Mouse (Mus musculus): ENCODE data around the gene Rflna.

Rflna gene

DNA sequence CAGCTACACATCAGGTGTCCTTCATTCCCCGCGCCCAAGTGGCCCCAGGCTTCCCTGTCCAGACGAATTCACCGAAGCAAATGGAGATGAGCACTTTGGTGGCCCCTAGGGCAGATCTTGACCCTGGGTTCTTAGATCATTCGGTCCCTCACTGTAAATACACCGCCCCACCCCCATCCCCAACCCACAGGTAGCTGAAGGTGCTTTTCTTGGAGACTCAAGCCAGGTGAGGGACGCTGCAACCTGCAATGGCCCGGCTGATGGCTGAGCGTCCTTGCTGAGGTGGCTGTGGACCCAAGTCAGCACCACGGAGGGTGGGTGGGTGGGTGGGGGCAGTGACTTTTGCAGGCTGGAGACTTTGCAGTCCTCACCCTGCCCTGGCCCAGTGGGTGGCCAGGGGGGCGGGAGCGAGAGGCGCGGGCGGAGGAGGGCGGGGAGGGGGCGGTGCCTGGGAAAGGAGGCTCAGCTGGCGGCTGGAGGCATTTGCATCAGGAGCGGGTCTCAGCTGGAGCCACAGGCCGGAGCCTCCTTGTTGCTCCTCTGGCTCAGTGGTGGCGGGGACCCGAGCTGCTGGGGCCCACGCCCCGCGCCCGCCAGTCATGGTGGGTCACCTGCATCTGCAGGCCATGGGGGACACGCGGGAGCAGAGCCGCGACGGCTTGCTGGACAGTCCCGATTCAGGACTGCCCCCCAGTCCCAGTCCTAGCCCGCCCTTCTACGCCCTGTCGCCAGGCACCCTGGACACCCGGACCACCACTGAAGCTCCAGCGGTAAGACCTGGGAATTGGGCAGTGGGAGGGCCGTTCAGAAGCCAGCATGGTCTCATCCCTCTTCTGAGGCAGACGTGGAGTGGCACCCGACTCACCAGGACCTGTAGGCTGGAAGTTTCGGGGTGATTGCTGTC is at the start of gene Rflna:
Rflna (plus strand) TSS at position 253 of the 904 bp plus-strand sequence.
- no peak for DNase-seq (ENCODE audit: low spot score in 2 of 2)

DNA sequence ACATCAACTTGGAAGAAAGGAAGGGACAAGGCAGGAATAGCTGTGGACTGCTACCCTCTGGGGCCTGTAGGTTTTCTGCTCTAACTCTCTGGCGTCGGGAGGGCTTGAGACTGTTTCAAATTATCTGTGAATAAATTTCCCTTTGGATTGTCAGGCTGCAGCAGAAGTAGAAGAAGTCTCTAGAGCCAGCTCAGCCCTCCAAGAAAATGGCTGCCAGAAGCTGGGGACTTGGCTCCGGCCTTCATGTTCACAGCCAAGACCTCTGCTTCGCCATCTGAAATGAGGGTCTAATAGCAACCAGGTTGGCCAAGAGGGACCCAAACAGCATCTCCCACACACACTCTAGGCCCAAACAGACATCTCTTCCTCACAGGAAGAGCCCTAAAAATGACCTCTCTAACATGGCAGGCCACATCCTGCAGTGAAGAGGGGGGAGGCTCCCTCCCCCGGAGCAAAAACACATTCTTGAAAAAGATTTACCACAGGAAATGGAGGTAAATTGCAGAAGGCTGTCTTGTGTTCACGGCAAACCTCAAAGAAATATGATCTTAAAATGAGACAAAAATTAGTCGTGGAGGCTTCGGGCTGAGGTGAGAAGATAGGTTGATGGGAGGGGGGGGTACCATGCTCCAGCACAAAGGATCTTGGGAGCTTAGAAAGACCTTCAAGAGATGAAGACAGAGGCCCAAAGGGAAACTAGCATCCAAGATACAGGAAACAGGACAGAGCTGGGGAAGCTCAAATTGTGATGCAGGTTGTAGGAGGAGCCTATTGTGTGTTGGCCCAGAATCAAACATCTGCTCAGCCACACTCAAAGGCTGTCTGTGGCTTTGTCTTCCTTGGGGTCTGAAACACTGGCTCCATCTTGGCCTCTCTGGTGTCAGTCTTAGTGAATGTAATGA is 48.4 kb upstream of the Rflna start:
- no peak for DNase-seq (ENCODE audit: low spot score in 2 of 2)

DNA sequence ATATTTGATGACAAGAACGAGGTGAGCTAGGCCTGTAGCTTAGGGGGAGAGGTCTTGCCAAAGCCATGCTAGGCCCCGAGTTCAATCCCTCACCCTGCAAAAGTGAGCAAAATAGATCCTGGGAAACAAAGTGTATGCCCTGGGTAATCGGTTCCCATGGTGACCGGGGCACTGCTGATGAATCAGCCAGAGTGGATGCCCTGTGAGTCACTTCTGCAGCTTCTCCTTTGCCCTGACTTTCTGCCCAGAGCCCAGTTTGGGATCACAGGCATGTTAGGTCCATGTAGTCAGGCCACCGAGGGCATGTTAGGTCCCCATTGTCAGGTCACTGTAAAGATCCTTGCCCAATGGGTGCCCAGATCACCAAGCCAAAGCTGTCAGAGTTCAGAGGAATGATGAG is 45.5 kb upstream of the Rflna start:
- DNase-seq (ENCODE audit: low spot score in 2 of 2) = no peak

- no peak for DNase-seq (ENCODE audit: low spot score in 2 of 2)
Observed at GRCm38 (mm10) chr5:124959099-124959498, 43.9 kb upstream of the Rflna start.

DNA sequence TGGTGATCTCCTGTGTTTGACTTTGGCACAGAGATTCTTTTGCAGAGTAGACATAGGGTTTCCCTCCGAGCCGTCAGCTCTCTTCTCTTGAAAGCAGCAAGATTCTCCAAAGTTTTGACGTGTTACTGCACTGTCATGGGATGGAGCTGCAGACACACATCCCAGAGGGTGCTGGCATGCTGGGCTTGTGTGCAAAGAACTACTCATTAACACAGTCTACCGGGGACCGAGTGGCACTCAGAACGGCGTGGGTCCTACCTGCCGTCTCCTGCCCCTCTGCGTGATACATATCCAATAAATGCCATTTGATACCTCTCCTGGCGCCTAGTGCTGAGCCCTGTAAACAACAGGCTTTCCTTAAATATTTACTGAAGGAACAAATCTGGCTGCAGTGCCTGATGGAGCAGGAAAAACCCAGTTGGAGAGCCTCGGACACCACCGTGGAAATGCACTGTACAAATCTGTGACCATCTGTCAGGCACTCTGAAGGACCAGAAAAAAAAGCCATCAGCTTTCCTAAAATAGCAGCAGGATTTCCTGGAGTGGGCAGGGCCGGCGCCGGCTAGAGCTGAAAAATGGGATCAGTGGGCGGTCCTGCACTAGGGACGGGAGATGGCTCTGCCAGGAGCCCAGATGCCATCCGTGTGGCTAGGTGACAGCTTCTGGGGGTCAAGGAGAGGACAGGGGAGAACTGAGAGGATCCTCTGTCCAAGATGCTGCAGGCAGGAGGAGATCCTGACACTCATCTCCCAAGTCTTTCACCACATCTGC is 42.7 kb upstream of the Rflna start:
- no peak for DNase-seq (ENCODE audit: low spot score in 2 of 2)

DNA sequence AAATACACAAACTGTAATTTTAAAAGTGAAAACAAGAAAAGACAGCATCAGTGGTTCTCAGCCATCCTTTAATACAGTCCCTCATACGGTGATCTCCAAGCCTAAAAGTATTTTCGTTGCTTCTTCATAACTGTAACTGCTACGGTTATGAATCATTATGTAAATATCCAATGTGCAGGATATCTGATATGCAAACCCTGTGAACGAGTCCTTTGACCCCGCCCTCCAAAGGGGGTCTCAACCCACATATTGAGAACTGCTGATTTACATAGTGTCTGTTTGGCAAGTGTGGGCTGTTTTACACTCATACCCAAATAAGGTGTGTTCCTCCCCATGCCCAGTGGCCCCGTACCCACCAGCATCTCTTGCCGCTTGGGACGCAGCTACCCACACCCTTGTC is 41.6 kb upstream of the Rflna start:
- DNase-seq (ENCODE audit: low spot score in 2 of 2) = no peak

GRCm38 (mm10) chr5:124962761-124963160 is 40.3 kb upstream of the Rflna start:
- no peak for DNase-seq (ENCODE audit: low spot score in 2 of 2)

DNA sequence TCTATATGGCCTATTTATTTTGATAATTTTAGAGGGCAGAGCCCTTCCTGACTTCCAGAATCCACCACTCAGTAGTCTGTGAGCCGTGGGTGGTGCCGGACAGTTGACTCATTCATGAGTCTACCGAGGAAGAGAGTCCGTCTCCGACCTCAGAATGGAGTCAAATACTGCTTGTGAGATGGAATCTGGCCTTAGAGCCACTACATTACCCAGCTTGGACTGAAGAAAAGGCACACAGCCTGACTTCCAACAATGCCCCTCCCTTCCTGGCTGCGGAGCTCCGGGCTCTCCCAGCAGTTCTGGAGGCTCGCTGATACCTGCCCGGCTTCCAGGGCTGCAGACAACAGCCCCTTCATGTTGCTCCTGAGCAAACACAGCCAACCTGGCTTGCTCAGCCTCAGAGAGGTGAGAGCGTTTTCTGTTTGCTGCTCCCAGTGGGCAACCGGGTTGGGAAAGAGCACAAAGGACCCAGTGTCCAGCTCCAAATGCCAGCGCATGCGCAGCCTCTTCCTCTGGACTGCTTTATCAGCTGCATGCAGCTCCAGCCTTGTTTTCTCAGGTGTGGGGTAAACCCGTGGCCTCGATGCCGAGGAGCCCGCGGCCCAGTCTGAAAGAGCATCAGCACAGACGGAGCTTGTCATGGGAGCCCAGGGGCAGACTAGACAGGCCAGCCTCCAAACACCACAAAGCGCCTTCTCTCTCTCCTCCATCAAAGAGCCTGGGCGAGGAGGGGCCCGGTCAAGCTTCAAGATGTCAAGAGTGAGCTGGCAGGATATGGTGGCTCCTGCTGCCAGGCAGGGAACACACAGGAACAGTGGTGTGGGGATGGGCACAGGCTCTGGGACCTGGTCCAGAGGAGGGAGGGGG is 39.0 kb upstream of the Rflna start:
- no peak for DNase-seq (ENCODE audit: low spot score in 2 of 2)

GRCm38 (mm10) chr5:124966622-124967332 is 36.2 kb upstream of the Rflna start:
- no peak for DNase-seq (ENCODE audit: low spot score in 2 of 2)

DNA sequence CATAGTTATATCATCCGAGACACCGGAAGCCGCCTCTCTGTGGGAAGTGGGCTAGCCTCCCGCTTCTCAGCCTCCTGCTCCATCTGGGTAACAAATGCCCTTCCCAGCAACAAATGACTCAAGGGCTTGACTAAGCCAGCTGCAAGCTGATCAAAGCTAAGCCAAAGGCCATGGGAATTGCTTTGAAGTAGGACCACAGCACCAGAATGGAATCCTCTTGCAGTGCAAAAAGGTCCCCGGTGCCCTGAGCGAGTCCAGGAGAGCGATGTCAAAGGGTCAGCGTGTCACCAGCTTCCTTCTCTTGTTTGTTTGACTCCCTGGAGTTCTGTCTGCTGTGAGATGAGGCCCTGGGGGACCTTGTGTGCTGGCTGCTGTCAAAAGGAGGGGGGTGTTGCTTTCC is 33.2 kb upstream of the Rflna start:
- DNase-seq (ENCODE audit: low spot score in 2 of 2) = no peak

- no peak for DNase-seq (ENCODE audit: low spot score in 2 of 2)
Observed at GRCm38 (mm10) chr5:124986222-124986621, 16.8 kb upstream of the Rflna start.

- DNase-seq (ENCODE audit: low spot score in 2 of 2) = no peak
Observed at GRCm38 (mm10) chr5:124986656-124987055, 16.4 kb upstream of the Rflna start.

DNA sequence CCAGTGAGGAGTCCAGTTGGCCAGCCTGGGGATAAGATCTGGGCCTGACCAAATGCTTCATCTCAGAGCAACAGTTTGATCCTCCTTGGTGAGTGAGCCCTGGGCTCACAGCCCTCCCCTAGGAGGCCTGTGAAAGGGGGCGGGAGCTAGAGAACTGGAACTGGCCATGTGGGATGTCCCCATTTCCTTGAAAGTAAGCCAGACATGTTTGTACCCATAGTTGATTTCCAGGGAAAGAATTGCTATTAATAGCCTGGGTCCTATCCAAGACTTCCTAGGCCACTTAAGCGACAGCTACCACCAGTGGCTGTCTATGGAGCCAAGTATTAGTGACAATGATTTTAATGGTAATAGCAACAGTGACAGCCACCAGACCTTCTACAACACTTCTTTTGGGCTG is 13.3 kb upstream of the Rflna start:
- no peak for DNase-seq (ENCODE audit: low spot score in 2 of 2)

- DNase-seq (ENCODE audit: low spot score in 2 of 2) = no peak
Observed at GRCm38 (mm10) chr5:124992323-124992722, 10.7 kb upstream of the Rflna start.

DNA sequence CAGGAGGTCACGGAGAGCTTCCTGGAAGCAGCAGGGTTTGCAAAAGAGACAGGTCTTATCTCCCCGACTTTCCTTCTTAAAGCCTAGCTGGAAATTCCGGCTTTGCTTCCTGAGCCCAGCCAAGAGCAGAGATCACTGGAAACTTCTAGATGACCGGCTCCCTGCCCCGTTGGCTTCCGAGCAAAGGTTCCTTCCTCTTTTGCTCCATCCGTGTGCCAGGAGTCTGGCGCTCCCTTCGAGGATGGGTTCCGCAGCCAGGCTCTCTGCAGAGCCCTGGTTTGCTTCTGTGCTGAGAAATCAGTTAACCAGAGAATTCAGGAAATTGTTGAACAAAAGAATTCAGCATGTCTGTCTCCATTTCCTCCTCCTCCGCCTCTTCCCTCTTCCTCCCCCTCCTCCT is 10.1 kb upstream of the Rflna start:
- DNase-seq (ENCODE audit: low spot score in 2 of 2) = no peak

DNA sequence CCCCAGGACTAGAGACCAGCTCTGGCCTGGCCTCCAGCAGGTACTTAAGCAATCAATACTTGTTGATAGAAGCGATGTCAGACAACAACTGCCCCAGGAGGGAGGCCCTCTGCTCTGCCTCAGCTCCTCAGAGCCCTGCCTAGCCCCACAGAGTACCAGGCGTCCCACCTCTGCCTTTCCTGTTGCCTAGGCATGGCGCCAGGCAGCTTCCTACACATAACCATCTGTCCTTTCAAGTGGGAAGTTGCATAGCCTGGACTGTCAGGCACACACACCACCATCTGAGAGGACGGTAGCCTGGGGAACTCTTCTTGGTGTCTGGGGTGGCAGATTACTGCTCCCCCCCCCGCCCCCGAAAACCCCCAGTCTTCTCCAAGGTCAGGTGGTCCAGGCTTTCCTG is 6.2 kb upstream of the Rflna start:
- DNase-seq (ENCODE audit: low spot score in 2 of 2) = no peak

- no peak for DNase-seq (ENCODE audit: low spot score in 2 of 2)
Observed at GRCm38 (mm10) chr5:124997913-124998312, 5.1 kb upstream of the Rflna start.

DNA sequence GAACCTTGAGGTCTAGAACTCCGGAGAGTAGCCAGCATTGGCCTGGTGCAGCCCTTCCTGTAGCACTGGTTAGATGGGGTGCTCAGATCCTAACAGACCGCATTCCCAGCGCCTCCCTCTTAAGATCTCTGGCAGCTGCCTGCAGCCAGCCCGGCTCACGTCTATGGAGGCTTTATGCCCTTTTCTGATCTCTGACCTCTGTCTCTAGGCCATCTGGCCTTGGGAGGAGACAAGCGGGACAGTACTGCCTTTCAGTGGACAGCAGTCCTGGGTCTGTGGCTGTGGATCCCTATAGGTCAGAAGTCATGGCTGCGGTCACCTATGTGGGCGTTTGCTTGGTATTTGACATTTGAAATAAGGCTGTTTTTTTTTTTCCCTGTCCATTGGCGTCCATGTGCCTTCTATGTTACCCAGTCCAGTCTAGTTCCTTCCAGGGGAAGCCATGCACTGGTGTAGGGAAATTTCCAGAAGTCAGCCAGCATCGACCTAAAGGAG is 2.2 kb upstream of the Rflna start:
- no peak for DNase-seq (ENCODE audit: low spot score in 2 of 2)

- no peak for DNase-seq (ENCODE audit: low spot score in 2 of 2)
Observed at GRCm38 (mm10) chr5:125003873-125004255, 843 bp downstream of the Rflna start.
